In genomic region chr3:150588474-150588873, GRCm38 (mm10) we compare ENCODE assay signal across 21 mouse cellular contexts.
A peak's percentile ranks its signal among the peaks of the same experiment; 100 is the strongest.
DNase-seq lines count a peak whose midpoint lies in the region; ATAC-seq and TF ChIP-seq lines count a peak whose summit lies in the region.
"Had no signal": no experiment of that assay in that cellular context is flagged by ENCODE, and none has a peak within 500 bp of the region (broad histone marks: within the 10 kb centered on the region; RNA-seq: fewer than 3 reads in every experiment).

No protein-coding gene starts in this region.

- H3K4me1 ChIP-seq in kidney, embryonic 16.5 days (ENCODE audit: insufficient read depth, low read length), result no peaks in the 10 kb centered on the region
- no peaks in the 10 kb centered on the region for H3K4me1 ChIP-seq in testis, adult 2 months (ENCODE audit: control insufficient read depth, insufficient read depth, low read length)
- H3K4me1 ChIP-seq in intestine, postnatal 0 days (replicated peaks; ENCODE audit: control insufficient read depth, insufficient read depth, low read length), result no peaks in the 10 kb centered on the region
- H3K4me1 ChIP-seq: heart, embryonic 15.5 days; intestine, embryonic 15.5 days; limb, embryonic 15.5 days; stomach, embryonic 15.5 days had no signal

- no peak overlapping the region for H3K4me3 ChIP-seq in kidney, embryonic 16.5 days (ENCODE audit: low read length)
- no peak overlapping the region; the same call in 1 of the 2 replicates for H3K4me3 ChIP-seq in testis, adult 2 months (ENCODE audit: control insufficient read depth, low read depth, low read length)
- no peak overlapping the region for H3K4me3 ChIP-seq in intestine, postnatal 0 days (ENCODE audit: low read depth, low read length)
- H3K4me3 ChIP-seq: heart, adult 2 months; heart, embryonic 15.5 days; intestine, embryonic 15.5 days; limb, embryonic 15.5 days; stomach, embryonic 15.5 days had no signal

- ATAC-seq in kidney, embryonic 16.5 days (ENCODE audit: low FRiP score, low TSS enrichment), result peak; percentile 79; the same call in 1 of the 2 replicates
- ATAC-seq in intestine, postnatal 0 days, result no peak
- ATAC-seq: CD4-positive, CD25-positive, alpha-beta regulatory T cell, adult 4 months; intestine, embryonic 15.5 days had no signal

- 81% methylated on average over 1 of the region's 1 CpGs for WGBS in kidney, embryonic 16.5 days
- 54% methylated on average over 1 of the region's 1 CpGs for WGBS in intestine, postnatal 0 days

- H3K9ac ChIP-seq in kidney, embryonic 16.5 days (replicated peaks; ENCODE audit: low read length), result no peak overlapping the region
- H3K9ac ChIP-seq in intestine, postnatal 0 days (ENCODE audit: low read depth, low read length), result no peak overlapping the region
- H3K9ac ChIP-seq: heart, embryonic 15.5 days; intestine, embryonic 15.5 days; limb, embryonic 15.5 days; stomach, embryonic 15.5 days had no signal

- no peak for TF ChIP-seq CTCF in testis, adult 2 months (IDR thresholded peaks at IDR 0.05; ENCODE audit: control insufficient read depth, insufficient read depth, insufficient replicate concordance, low read depth, low read length)
- no peak for TF ChIP-seq CTCF in intestine, postnatal 0 days (IDR thresholded peaks at IDR 0.05; ENCODE audit: low read depth)

- no peaks in the 10 kb centered on the region for H3K9me3 ChIP-seq in kidney, embryonic 16.5 days (ENCODE audit: low read length)
- H3K9me3 ChIP-seq in intestine, postnatal 0 days (ENCODE audit: control insufficient read depth), result no peaks in the 10 kb centered on the region
- H3K9me3 ChIP-seq: heart, embryonic 15.5 days; intestine, embryonic 15.5 days; limb, embryonic 15.5 days; stomach, embryonic 15.5 days had no signal

- no peak overlapping the region for H3K4me2 ChIP-seq in kidney, embryonic 16.5 days (replicated peaks; ENCODE audit: low read depth, low read length)
- no peak overlapping the region for H3K4me2 ChIP-seq in intestine, postnatal 0 days (replicated peaks; ENCODE audit: low read depth)
- H3K4me2 ChIP-seq: heart, embryonic 15.5 days; intestine, embryonic 15.5 days; limb, embryonic 15.5 days; stomach, embryonic 15.5 days had no signal

- no peaks in the 10 kb centered on the region for H3K36me3 ChIP-seq in kidney, embryonic 16.5 days (ENCODE audit: insufficient read depth, low read length)
- H3K36me3 ChIP-seq in testis, adult 2 months (ENCODE audit: control insufficient read depth, insufficient read depth, low read length), result no peaks in the 10 kb centered on the region
- no peaks in the 10 kb centered on the region for H3K36me3 ChIP-seq in intestine, postnatal 0 days (ENCODE audit: control insufficient read depth, insufficient read depth)
- H3K36me3 ChIP-seq: heart, embryonic 15.5 days; intestine, embryonic 15.5 days; limb, embryonic 15.5 days; stomach, embryonic 15.5 days had no signal

- peak; percentile 35; the same call in 1 of the 2 replicates for TF ChIP-seq POLR2A in testis, adult 2 months (IDR thresholded peaks at IDR 0.05; ENCODE audit: control insufficient read depth, low read depth, low read length)

- H3K27me3 ChIP-seq in kidney, embryonic 16.5 days (ENCODE audit: insufficient read depth, low read length), result no peaks in the 10 kb centered on the region
- H3K27me3 ChIP-seq in testis, adult 2 months (ENCODE audit: control insufficient read depth, insufficient read depth, low read length), result no peaks in the 10 kb centered on the region
- H3K27me3 ChIP-seq in intestine, postnatal 0 days (replicated peaks; ENCODE audit: control insufficient read depth, insufficient read depth, low read length), result no peaks in the 10 kb centered on the region
- H3K27me3 ChIP-seq: heart, embryonic 15.5 days; intestine, embryonic 15.5 days; limb, embryonic 15.5 days; stomach, embryonic 15.5 days had no signal

- no peak overlapping the region for H3K27ac ChIP-seq in kidney, embryonic 16.5 days (ENCODE audit: low read length)
- H3K27ac ChIP-seq in testis, adult 2 months (ENCODE audit: control insufficient read depth, insufficient read depth, low read depth, low read length), result no peak overlapping the region
- no peak overlapping the region for H3K27ac ChIP-seq in intestine, postnatal 0 days (ENCODE audit: low read depth, low read length)
- H3K27ac ChIP-seq: heart, adult 2 months; heart, embryonic 15.5 days; intestine, embryonic 15.5 days; limb, embryonic 15.5 days; stomach, embryonic 15.5 days had no signal

- DNase-seq in embryo, embryonic 10 days (ENCODE audit: low spot score), result peak; percentile 30
- DNase-seq in embryo, embryonic 9.5 days (ENCODE audit: extremely low spot score), result no peak
- no peak for DNase-seq in kidney, postnatal 14 days
- no peak for DNase-seq in testis, postnatal 10 days (ENCODE audit: low spot score)
- DNase-seq in spleen, postnatal 4 days (ENCODE audit: low spot score in 2 of 2), result no peak
- DNase-seq: adrenal gland, adult 2 months; cerebellum, adult 11 months; cerebellum, postnatal 36 days; gastrocnemius, postnatal 10 days; heart, adult 2 months; kidney, postnatal 36 days; spleen, adult 18-20 months; thymus, postnatal 14 days had no signal
